Mouse (Mus musculus) adipose tissue, adult 10 weeks (tissue): ENCODE results near the gene Col5a2. TPM values are rescaled to one million over a fixed set of nuclear protein-coding genes. Genes with fewer than 3 reads are reported as not detected.

Experiments used
- polyA plus RNA-seq: library from polyadenylated mRNA; stranded (reverse); fragments of 350-450 nt; fragmentation: Illumina TruSeq; extraction: RNeasy Lipid Tissue Mini Kit (QIAGEN cat#74804); gene quantifications from one replicate; pipeline ENCODE4 v1.2.3, GENCODE M21; 2014; ENCODE audit warnings: low read depth, low replicate concordance

Col5a2 gene
- polyA plus RNA-seq: 36.3 TPM

GRCm38 (mm10) chr1:45502865-45503332, at the start of gene Col5a2:
Gene Col5a2, minus strand, starts transcription at chr1:45503282.

Other genes starting within 250 kb of the Col5a2 start
- gene Col3a1, start 191.7 kb downstream of the Col5a2 start, polyA plus RNA-seq: 513 TPM